Mouse (Mus musculus) heart, embryonic 12.5 days (tissue): ENCODE results near the gene BC048679. TPM values are rescaled to one million over a fixed set of nuclear protein-coding genes. Genes with fewer than 3 reads are reported as not detected.

Source experiments
- ATAC-seq: fragments of 200-750 bp; cut with Nextera tagmentation; 2 replicates; pipeline ENCODE4 v1.8.0; 2017; ENCODE audit warnings: moderate TSS enrichment, moderate library complexity; ENCODE audit not compliant: insufficient number of reproducible peaks, low FRiP score
- H3K27ac ChIP-seq: fragments of 300-500 bp; sonication (generic); 2 replicates; pipeline ENCODE4 v1.5.1; 2016; ENCODE audit warnings: mild to moderate bottlenecking, moderate library complexity; ENCODE audit not compliant: poor library complexity, severe bottlenecking
- H3K27me3 ChIP-seq: fragments of 300-500 bp; sonication (generic); replicated peaks from 2 replicates; pipeline ENCODE4 v1.6.1; 2016; ENCODE audit warnings: mild to moderate bottlenecking, moderate library complexity
- H3K36me3 ChIP-seq: fragments of 300-500 bp; sonication (generic); 2 replicates; pipeline ENCODE4 v1.6.1; 2016; ENCODE audit warnings: mild to moderate bottlenecking, moderate library complexity
- H3K4me1 ChIP-seq: fragments of 300-500 bp; sonication (generic); replicated peaks from 2 replicates; pipeline ENCODE4 v1.6.1; 2016; ENCODE audit warnings: mild to moderate bottlenecking
- H3K4me2 ChIP-seq: fragments of 300-500 bp; sonication (generic); 2 replicates; pipeline ENCODE4 v1.6.1; 2016; ENCODE audit warnings: mild to moderate bottlenecking, moderate library complexity
- H3K4me3 ChIP-seq: fragments of 300-500 bp; sonication (generic); 2 replicates; pipeline ENCODE4 v1.5.1; 2016; ENCODE audit warnings: mild to moderate bottlenecking
- H3K9ac ChIP-seq: fragments of 300-500 bp; sonication (generic); 2 replicates; pipeline ENCODE4 v1.6.1; 2016; ENCODE audit warnings: mild to moderate bottlenecking, moderate library complexity
- H3K9me3 ChIP-seq: fragments of 300-500 bp; sonication (generic); replicated peaks from 2 replicates; pipeline ENCODE4 v1.6.1; 2016; ENCODE audit warnings: mild to moderate bottlenecking, moderate library complexity
- whole genome bisulfite sequencing: fragments of 180-500 bp; shearing (Covaris S2); methylation state at CpG from one replicate; pipeline ENCODE4 v1.1.7; 2016; 5-methylcytosine and 5-hydroxymethylcytosine counted together
- polyA plus RNA-seq: library from polyadenylated mRNA; unstranded; fragments of >200 nt; fragmentation: Nextera tagmentation; extraction: Ambion mirVana; gene quantifications from 2 replicates; pipeline ENCODE4 v1.2.1, GENCODE M21; 2016

Gene BC048679
- not detected in 2 replicates for polyA plus RNA-seq

- H3K27ac ChIP-seq = no peak within 1 kb of the TSS
- no peaks in the 10 kb centered on the region for H3K9me3 ChIP-seq
- no peak within 1 kb of the TSS for H3K4me2 ChIP-seq
- H3K36me3 ChIP-seq = no peaks in the 10 kb centered on the region
- no peak for ATAC-seq
- H3K4me3 ChIP-seq = no peak within 1 kb of the TSS
- H3K27me3 ChIP-seq = peaks cover 36% of the 10 kb centered on the region
- no peak within 1 kb of the TSS for H3K9ac ChIP-seq
- peaks cover 5% of the 10 kb centered on the region for H3K4me1 ChIP-seq
- WGBS = 43% methylated on average over 7 of the region's 7 CpGs
These were observed at the start of gene BC048679 for GRCm38 (mm10) chr7:81498181-81498580. Gene BC048679 (minus strand): TSS chr7:81498281.

- Histone ChIP-seq H3K27ac (no peak overlapping the region), H3K9ac (no peak overlapping the region), H3K4me3 (no peak overlapping the region), H3K4me1 (no peaks in the 10 kb centered on the region), H3K9me3 (no peaks in the 10 kb centered on the region), H3K27me3 (no peaks in the 10 kb centered on the region), H3K36me3 (peaks cover 83% of the 10 kb centered on the region), H3K4me2 (no peak overlapping the region)
- no peak for ATAC-seq
- 76% methylated on average over 8 of the region's 8 CpGs for whole genome bisulfite sequencing
These were observed 44.9 kb upstream of the BC048679 start for GRCm38 (mm10) chr7:81542934-81543333.

GRCm38 (mm10) chr7:81541924-81542524 lies 43.9 kb upstream of the BC048679 start:
- Histone ChIP-seq H3K36me3 (peaks cover 84% of the 10 kb centered on the region), H3K4me1 (no peaks in the 10 kb centered on the region), H3K27me3 (no peaks in the 10 kb centered on the region), H3K4me2 (no peak overlapping the region), H3K4me3 (no peak overlapping the region), H3K27ac (no peak overlapping the region), H3K9me3 (no peaks in the 10 kb centered on the region), H3K9ac (no peak overlapping the region)
- ATAC-seq = no peak
- 85% methylated on average over 7 of the region's 7 CpGs for WGBS

- Histone ChIP-seq H3K9ac (no peak overlapping the region), H3K4me1 (no peaks in the 10 kb centered on the region), H3K27me3 (no peaks in the 10 kb centered on the region), H3K36me3 (peaks cover 89% of the 10 kb centered on the region), H3K4me2 (no peak overlapping the region), H3K27ac (no peak overlapping the region), H3K4me3 (no peak overlapping the region), H3K9me3 (no peaks in the 10 kb centered on the region)
- 52% methylated on average over 1 of the region's 1 CpGs for WGBS
- ATAC-seq = no peak
These were observed 42.9 kb upstream of the BC048679 start for GRCm38 (mm10) chr7:81540999-81541398.

GRCm38 (mm10) chr7:81539565-81539964 lies 41.5 kb upstream of the BC048679 start:
- Histone ChIP-seq H3K9me3 (no peaks in the 10 kb centered on the region; the same call in 1 of the 2 replicates), H3K27me3 (no peaks in the 10 kb centered on the region), H3K9ac (no peak overlapping the region), H3K4me1 (no peaks in the 10 kb centered on the region), H3K36me3 (peaks cover 90% of the 10 kb centered on the region), H3K4me3 (no peak overlapping the region), H3K4me2 (no peak overlapping the region), H3K27ac (no peak overlapping the region)
- no peak for ATAC-seq
- WGBS = 42% methylated on average over 2 of the region's 2 CpGs

- Histone ChIP-seq H3K4me1 (no peaks in the 10 kb centered on the region), H3K9me3 (no peaks in the 10 kb centered on the region; the same call in 1 of the 2 replicates), H3K4me2 (no peak overlapping the region), H3K27ac (no peak overlapping the region), H3K36me3 (peaks cover 93% of the 10 kb centered on the region), H3K27me3 (no peaks in the 10 kb centered on the region), H3K9ac (no peak overlapping the region), H3K4me3 (no peak overlapping the region)
- ATAC-seq = no peak
- 75% methylated on average over 2 of the region's 2 CpGs for WGBS
These were observed 40.1 kb upstream of the BC048679 start for GRCm38 (mm10) chr7:81538070-81538675.

GRCm38 (mm10) chr7:81536478-81536877 lies 38.4 kb upstream of the BC048679 start:
- ATAC-seq = no peak
- no peak overlapping the region for H3K27ac ChIP-seq
- H3K9me3 ChIP-seq = no peaks in the 10 kb centered on the region; the same call in 1 of the 2 replicates
- 88% methylated on average over 4 of the region's 4 CpGs for WGBS
- no peak overlapping the region for H3K4me3 ChIP-seq
- H3K4me2 ChIP-seq = no peak overlapping the region
- no peaks in the 10 kb centered on the region for H3K27me3 ChIP-seq
- peaks cover 94% of the 10 kb centered on the region for H3K36me3 ChIP-seq
- no peak overlapping the region for H3K9ac ChIP-seq
- H3K4me1 ChIP-seq = no peaks in the 10 kb centered on the region

GRCm38 (mm10) chr7:81531462-81531861 lies 33.4 kb upstream of the BC048679 start:
- 91% methylated on average over 1 of the region's 1 CpGs for WGBS
- Histone ChIP-seq H3K9me3 (no peaks in the 10 kb centered on the region; the same call in 1 of the 2 replicates), H3K4me3 (no peak overlapping the region)

GRCm38 (mm10) chr7:81528918-81529317 lies 30.8 kb upstream of the BC048679 start:
- Histone ChIP-seq H3K27ac (no peak overlapping the region), H3K9me3 (no peaks in the 10 kb centered on the region), H3K27me3 (no peaks in the 10 kb centered on the region), H3K9ac (no peak overlapping the region), H3K4me2 (no peak overlapping the region), H3K4me3 (no peak overlapping the region), H3K4me1 (peaks cover 11% of the 10 kb centered on the region), H3K36me3 (peaks cover 84% of the 10 kb centered on the region)
- 88% methylated on average over 8 of the region's 8 CpGs for WGBS
- ATAC-seq = no peak

More at GRCm38 (mm10) chr7:81531462-81531861, 33.4 kb upstream of the BC048679 start:
- no peak for ATAC-seq
- Histone ChIP-seq H3K27me3 (no peaks in the 10 kb centered on the region), H3K9ac (no peak overlapping the region), H3K4me2 (no peak overlapping the region), H3K4me1 (no peaks in the 10 kb centered on the region), H3K36me3 (peaks cover 94% of the 10 kb centered on the region), H3K27ac (no peak overlapping the region)

- peak; percentile 9; the same call in 1 of the 2 replicates for ATAC-seq
- Histone ChIP-seq H3K9ac (peak overlapping the region; percentile 77), H3K27ac (peak overlapping the region; percentile 95), H3K4me2 (peak overlapping the region; percentile 71), H3K4me1 (peaks cover 14% of the 10 kb centered on the region), H3K4me3 (peak overlapping the region; percentile 60), H3K36me3 (peaks cover 34% of the 10 kb centered on the region), H3K9me3 (no peaks in the 10 kb centered on the region), H3K27me3 (no peaks in the 10 kb centered on the region)
- 10% methylated on average over 13 of the region's 13 CpGs for WGBS
These were observed 25.6 kb upstream of the BC048679 start for GRCm38 (mm10) chr7:81523663-81524017.

GRCm38 (mm10) chr7:81523008-81523662 lies 25.1 kb upstream of the BC048679 start:
- peak overlapping the region; percentile 60 for H3K4me3 ChIP-seq
- ATAC-seq = peak; percentile 94
- peak overlapping the region; percentile 77 for H3K9ac ChIP-seq
- H3K36me3 ChIP-seq = peaks cover 30% of the 10 kb centered on the region
- peaks cover 14% of the 10 kb centered on the region for H3K4me1 ChIP-seq
- WGBS = under 1% methylated on average over 31 of the region's 31 CpGs
- peak overlapping the region; percentile 71 for H3K4me2 ChIP-seq
- peak overlapping the region; percentile 95 for H3K27ac ChIP-seq
- no peaks in the 10 kb centered on the region for H3K27me3 ChIP-seq
- no peaks in the 10 kb centered on the region for H3K9me3 ChIP-seq
